Mouse (Mus musculus) ovary, adult 2 months (tissue): ENCODE measurements around the gene Phf6. TPM values are rescaled to one million over a fixed set of nuclear protein-coding genes. Genes with fewer than 3 reads are reported as not detected.

Source experiments
- polyA plus RNA-seq: library from polyadenylated mRNA; depleted of rRNA; stranded (reverse); fragments of >200 nt; gene quantifications from 2 replicates; pipeline ENCODE4 v1.2.3, GENCODE M21; 2012; rRNA removed

Phf6 gene
- 0.75 and 1.1 TPM in 2 replicates for polyA plus RNA-seq

DNA sequence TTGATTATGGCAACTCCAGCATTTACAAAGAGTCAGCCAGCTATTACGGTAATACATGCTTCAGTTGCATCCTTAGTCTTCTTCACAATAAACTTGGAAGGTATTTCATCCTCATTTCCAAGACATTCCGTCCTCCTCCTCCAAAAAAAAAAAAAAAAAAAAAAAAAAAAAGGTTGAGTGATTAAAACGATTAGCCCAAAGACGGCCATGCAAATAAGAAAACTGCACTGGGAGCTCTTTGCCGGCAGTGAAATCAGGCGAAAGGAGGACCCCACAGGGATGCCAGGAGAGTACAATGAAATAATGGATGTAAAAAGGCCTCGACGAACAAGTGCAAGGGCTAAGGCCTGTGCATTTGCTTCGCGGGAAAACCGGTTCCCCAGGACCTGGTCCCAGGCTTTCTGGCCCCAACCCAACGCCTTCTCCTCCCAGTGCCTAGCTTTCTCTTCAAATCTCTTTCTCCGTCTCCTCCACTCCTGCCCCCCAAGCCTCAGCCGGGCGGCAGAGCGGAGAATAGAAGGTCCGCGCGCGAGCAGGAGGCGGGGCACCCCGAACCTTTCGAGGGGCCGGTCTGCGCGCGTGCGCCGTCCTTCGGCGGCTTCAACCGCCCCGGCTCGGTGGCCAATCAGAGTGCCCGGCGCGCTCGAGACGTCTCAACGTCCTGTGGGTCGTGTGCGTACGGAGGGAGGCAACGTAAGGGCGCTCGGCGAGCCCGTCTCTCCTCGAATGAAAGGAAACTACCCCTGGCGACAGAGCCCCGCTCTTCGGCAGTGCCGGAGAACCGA, at the start of gene Phf6:
Gene Phf6, plus strand, starts transcription at position 680 of the 785 bp plus-strand sequence.

DNA sequence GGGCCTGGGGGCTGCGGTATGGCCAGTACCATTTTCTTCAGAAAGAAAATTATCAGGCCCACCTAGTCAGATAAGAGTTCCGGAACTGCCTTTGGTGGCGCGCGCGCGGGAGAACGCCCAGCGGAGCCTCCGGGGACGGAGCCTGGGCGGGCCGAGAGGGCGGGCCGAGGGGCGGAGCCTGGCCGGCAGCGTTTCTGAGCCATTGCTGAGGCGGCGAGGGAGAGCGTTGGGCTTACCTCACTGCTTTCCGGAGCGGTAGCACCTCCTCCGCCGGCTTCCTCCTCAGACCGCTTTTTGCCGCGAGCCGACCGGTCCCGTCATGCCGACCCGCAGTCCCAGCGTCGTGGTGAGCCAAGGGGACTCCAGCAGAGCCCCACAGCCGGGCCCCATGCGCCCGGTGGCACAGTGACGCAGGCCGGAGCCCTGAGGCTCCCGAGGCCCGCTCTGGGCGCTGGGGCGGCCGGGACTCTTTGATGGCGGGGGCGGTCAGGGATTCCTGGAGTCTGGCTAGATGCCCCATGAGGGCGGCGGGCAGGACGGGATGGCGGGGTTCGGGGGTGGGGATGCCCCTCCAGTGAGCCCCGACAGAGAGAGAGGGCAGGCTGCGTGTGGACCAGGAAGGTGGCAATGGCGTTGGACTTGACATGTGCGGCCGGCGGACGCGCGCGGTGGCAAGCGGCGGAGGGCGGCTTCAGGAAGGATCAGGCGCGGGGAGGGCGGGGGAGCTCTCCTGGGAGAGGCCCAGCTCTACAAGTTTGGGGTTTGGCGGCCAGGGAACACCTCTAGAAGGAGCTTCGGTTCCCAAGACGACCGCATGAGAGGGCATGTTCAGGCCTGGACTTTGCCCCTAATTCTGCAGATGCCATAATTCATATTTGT, 76.1 kb downstream of the Phf6 start, which contains the start of gene Hprt:
Gene Hprt, plus strand, starts transcription at position 233 of the 879 bp plus-strand sequence.

Other genes starting within 250 kb of the Phf6 start
- 0.12 and 0.41 TPM in 2 replicates for gene Ccdc160, start 121.1 kb upstream of the Phf6 start, polyA plus RNA-seq
- 3.3 and 3.9 TPM in 2 replicates for gene Hprt, start 75.9 kb downstream of the Phf6 start, polyA plus RNA-seq